Mouse (Mus musculus) spleen, adult 2 months (tissue): ENCODE data around the gene Fosl2. TPM values are rescaled to one million over a fixed set of nuclear protein-coding genes. Genes with fewer than 3 reads are reported as not detected.

Source experiments
- DNase-seq, 2 experiments: peaks; one replicate each; pipeline versions ENCODE4 v3.0.0 to v3.0.0-alpha.2; 2012 to 2021; ENCODE audit warnings: low spot score in 2 of 2, low read depth in 1 of 2
- H3K27ac ChIP-seq: fragments of 200-500 bp; 2 replicates; pipeline ENCODE4 v1.5.1; 2012; ENCODE audit warnings: low read length, inconsistent platforms; ENCODE audit not compliant: insufficient read depth
- H3K27me3 ChIP-seq: fragments of 200-500 bp; 2 replicates; pipeline ENCODE4 v1.6.1; 2012; ENCODE audit warnings: mild to moderate bottlenecking, moderate library complexity, low read length, inconsistent platforms; ENCODE audit not compliant: control insufficient read depth, insufficient read depth
- H3K36me3 ChIP-seq: fragments of 200-500 bp; 2 replicates; pipeline ENCODE4 v1.6.1; 2012; ENCODE audit warnings: mild to moderate bottlenecking, low read length, inconsistent platforms; ENCODE audit not compliant: control insufficient read depth, insufficient read depth
- H3K4me1 ChIP-seq: fragments of 200-500 bp; 2 replicates; pipeline ENCODE4 v1.6.1; 2011; ENCODE audit warnings: inconsistent platforms; ENCODE audit not compliant: control insufficient read depth, insufficient read depth, insufficient read length
- H3K4me3 ChIP-seq: fragments of 200-500 bp; 2 replicates; pipeline ENCODE4 v1.5.1; 2011; ENCODE audit warnings: mild to moderate bottlenecking, inconsistent platforms; ENCODE audit not compliant: insufficient read depth, insufficient read length; ENCODE audit errors: extremely low read depth
- CTCF ChIP-seq: fragments of 200-500 bp; IDR thresholded peaks from 2 replicates; pipeline ENCODE4 v1.5.1; 2011; ENCODE audit warnings: mild to moderate bottlenecking, inconsistent platforms; ENCODE audit not compliant: insufficient read depth, insufficient read length, insufficient replicate concordance; ENCODE audit errors: extremely low read depth
- POLR2A ChIP-seq: fragments of 200-500 bp; IDR thresholded peaks from 2 replicates; pipeline ENCODE4 v1.6.1; 2011; ENCODE audit warnings: low read depth, low read length, inconsistent platforms
- whole genome bisulfite sequencing: fragments of 180-500 bp; shearing (Covaris S2); methylation state at CpG from one replicate; pipeline ENCODE4 v1.1.7; 2018; 5-methylcytosine and 5-hydroxymethylcytosine counted together
- polyA plus RNA-seq: library from polyadenylated mRNA; depleted of rRNA; stranded (reverse); fragments of >200 nt; gene quantifications from 2 replicates; pipeline ENCODE4 v1.2.3, GENCODE M21; 2012; rRNA removed

The Fosl2 gene
- polyA plus RNA-seq, result 5.0 and 5.1 TPM in 2 replicates

DNA sequence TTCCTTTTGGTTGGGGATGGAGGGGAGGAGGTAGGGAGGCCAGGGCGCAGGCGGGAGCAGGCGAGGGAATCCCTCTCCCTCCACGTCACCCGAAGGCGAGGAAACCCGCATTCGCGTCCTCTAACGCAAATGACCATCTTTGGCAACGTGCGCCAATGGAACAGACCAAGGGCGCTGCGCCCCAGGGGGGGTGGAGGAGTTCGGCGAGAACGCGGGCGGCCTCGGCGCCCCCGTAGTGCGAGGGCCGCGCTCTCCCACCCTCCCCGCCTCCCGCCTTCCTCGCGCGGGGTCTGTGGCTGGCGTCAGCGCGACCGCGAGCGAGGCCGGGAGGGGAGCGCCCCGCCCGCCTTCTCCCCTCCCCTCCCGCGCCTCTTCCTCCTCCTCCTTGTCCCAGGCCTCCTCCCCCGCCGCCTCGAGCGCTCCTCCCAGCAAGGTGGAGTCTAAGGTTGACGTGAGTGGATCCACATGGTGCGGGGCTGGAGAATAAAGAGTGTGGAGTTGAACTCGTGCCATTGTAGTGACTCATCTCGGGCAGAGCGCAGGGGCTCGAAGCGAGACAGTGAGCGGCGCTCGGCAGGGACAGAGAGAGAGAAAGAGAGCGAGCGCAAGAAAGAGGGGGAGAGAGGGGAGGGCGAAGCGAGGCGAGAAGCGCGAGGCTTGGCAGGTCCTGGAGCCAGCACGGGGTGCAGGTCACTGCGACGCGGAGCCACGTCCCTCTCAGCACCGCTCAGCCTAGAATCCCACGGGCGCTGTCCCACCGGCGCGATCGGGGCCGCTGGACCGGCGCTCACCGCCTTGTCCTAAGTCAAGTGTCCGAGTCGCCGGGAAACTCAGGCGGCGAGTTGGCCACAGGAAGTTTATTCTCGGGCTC, at the start of gene Fosl2:
Fosl2 (plus strand) TSS at position 466 of the 871 bp plus-strand sequence.
- Histone ChIP-seq H3K27ac (peak within 1 kb of the TSS; percentile 87), H3K4me1 (peaks cover 9% of the 10 kb centered on the region), H3K4me3 (peak within 1 kb of the TSS; percentile 71), H3K27me3 (peaks cover 14% of the 10 kb centered on the region), H3K36me3 (no peaks in the 10 kb centered on the region)
- TF ChIP-seq POLR2A (no peak), CTCF (no peak)
- DNase-seq, result peak; percentile 73 to 77
- WGBS, result under 1% methylated on average over 82 of the region's 85 CpGs

DNA sequence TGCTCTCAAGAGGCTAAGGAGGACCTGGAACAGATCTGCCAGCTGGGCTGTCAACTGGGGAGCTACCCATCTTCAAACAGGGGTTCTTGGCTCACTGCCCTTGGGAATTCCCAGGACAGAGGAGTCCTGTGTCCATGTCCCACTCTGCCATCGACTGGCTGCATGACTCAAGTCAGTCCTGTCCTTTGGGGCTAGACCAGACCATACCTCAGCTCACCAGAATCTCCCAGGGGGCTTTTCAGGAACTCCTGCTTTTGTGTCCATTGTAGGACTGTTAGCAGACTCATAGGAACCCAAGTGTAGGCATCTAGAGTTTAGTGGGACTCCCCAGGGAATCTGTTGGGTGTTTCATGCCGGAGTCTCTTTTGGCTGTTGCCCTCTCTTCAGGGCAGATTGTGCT, 49.6 kb upstream of the Fosl2 start:
- H3K27ac ChIP-seq, result no peak overlapping the region

DNA sequence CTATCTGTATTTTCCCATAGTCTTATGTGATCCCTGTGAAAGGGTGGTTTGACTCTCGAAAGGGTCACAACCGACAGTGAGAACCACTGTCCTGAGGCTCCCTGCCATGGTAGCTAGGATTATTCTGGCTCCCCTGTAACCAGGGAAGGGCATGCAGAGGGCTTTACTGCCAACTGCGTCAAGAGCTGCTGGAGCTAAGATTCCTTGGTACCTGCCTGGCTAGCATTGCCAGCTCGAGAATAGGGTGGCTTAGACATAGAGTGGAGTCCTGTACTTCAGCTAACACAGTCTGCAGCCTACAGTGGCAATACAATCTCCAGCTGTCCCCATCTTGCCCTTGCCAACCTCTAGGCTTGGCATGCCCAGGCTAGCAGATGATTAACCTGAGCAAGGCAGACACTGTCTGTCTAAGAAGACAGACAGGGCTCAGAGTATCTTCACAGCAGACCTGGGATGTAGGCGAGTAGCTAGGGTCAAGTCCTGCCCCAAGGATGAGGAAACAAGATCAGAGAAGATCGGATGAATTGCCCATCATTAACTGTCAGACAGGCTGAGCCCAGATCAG, 49.0 kb upstream of the Fosl2 start:
- no peaks in the 10 kb centered on the region for H3K4me1 ChIP-seq
- peaks cover 2% of the 10 kb centered on the region; the same call in 1 of the 2 replicates for H3K36me3 ChIP-seq
- 93% methylated on average over 6 of the region's 6 CpGs for WGBS
- TF ChIP-seq CTCF, result no peak
- no peak for TF ChIP-seq POLR2A
- H3K27me3 ChIP-seq, result no peaks in the 10 kb centered on the region
- H3K4me3 ChIP-seq, result no peak overlapping the region
- H3K27ac ChIP-seq, result no peak overlapping the region
- DNase-seq, result no peak

More for the DNA sequence above, 49.6 kb upstream of the Fosl2 start:
- no peaks in the 10 kb centered on the region for H3K27me3 ChIP-seq
- 54% methylated on average over 2 of the region's 2 CpGs for WGBS
- TF ChIP-seq POLR2A (no peak), CTCF (no peak)
- no peaks in the 10 kb centered on the region for H3K4me1 ChIP-seq
- peaks cover 2% of the 10 kb centered on the region; the same call in 1 of the 2 replicates for H3K36me3 ChIP-seq
- H3K4me3 ChIP-seq, result no peak overlapping the region
- DNase-seq, result no peak

DNA sequence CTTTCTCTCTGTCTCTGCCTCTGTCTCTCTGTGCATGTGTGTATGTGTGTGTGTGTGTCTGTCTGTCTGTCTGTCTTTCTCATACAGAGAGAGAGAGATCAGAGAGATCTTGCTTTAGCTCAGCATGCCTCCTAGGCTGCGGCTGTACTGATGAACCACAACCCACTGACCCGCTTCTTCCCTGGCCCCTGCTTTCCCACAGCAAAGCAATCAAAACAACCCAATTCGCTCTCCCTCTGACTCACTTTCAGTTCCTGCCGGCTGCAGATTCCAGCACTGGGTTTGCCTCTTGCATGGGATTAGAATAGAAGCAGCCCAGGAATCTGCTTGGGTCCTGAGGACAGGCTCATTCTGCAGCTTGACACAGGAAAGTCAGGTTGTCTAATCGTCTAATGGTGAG, 46.1 kb upstream of the Fosl2 start:
- TF ChIP-seq POLR2A, result no peak
- no peak for TF ChIP-seq CTCF
- no peak overlapping the region for H3K4me3 ChIP-seq
- WGBS, result 58% methylated on average over 5 of the region's 5 CpGs

DNA sequence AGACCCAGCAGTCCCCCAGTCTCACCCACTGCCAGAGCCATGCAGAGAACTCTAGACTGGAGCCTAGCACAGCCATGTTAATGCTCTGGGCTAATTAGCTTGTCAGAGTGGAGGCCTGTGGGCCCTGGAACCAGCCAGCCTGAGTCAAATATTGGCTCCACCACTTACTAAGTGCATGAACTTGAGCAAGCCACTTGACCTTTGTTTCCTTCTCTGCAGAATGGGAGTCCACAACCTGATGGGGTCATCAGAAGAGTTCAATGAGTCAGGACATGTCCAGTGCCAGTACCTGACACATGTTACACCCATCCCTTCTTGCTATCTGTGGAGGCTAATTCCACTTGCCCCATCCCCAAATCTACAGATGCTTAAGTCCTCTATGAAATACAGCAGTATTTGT, 43.3 kb upstream of the Fosl2 start:
- H3K4me3 ChIP-seq, result no peak overlapping the region
- H3K4me1 ChIP-seq, result no peaks in the 10 kb centered on the region
- H3K36me3 ChIP-seq, result no peaks in the 10 kb centered on the region
- no peaks in the 10 kb centered on the region for H3K27me3 ChIP-seq
- DNase-seq, result no peak
- H3K27ac ChIP-seq, result no peak overlapping the region
- TF ChIP-seq CTCF, result no peak
- no peak for TF ChIP-seq POLR2A

More for the DNA sequence above, 46.1 kb upstream of the Fosl2 start:
- H3K36me3 ChIP-seq, result peaks cover 2% of the 10 kb centered on the region; the same call in 1 of the 2 replicates
- no peaks in the 10 kb centered on the region for H3K4me1 ChIP-seq
- H3K27me3 ChIP-seq, result no peaks in the 10 kb centered on the region
- DNase-seq, result no peak
- H3K27ac ChIP-seq, result no peak overlapping the region

DNA sequence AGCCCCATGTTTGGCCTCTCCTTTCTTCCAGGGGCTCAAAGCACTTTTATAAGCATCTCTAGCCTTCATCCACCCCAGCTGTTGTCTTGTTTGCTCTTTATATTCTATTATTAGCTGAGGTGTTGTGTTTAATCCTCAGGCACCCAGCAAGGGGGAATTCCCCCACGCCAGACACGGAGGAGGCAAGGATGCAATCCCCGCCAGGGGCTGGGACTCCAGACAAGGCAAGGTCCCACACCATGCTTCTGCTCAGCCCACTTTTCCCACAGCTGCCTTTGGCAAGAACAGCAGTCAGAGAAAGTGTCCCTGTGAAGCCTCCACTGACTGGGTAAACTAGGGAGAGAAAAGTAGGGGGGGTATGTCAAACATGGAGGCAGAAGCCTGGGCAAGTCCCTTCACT, 36.9 kb upstream of the Fosl2 start:
- no peaks in the 10 kb centered on the region for H3K27me3 ChIP-seq

DNA sequence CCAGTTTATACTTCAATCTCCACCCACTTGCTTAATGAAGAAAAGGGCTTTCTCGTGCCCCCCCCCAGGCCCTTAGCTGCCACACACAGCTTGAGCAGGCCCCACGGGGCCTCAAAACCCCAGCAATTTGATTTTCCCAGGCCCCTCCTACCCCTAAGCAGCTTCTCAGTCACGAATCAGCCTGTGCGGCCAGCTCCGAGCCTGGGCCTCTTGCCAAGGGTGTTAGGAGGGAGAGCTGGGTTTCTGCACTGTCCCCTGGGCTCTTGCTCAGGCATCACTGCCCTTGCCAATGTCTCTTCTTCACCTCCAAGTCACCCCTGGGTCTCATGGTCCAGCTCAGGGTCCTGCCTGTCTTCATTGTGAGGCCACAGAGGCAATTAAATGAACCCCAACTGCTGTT, 33.1 kb upstream of the Fosl2 start:
- H3K27me3 ChIP-seq, result no peaks in the 10 kb centered on the region
- H3K4me3 ChIP-seq, result no peak overlapping the region
- peaks cover 10% of the 10 kb centered on the region; the same call in 1 of the 2 replicates for H3K4me1 ChIP-seq
- H3K27ac ChIP-seq, result no peak overlapping the region
- TF ChIP-seq CTCF, result no peak
- TF ChIP-seq POLR2A, result no peak
- no peak for DNase-seq
- no peaks in the 10 kb centered on the region for H3K36me3 ChIP-seq
- 45% methylated on average over 5 of the region's 5 CpGs for WGBS

More for the DNA sequence above, 36.9 kb upstream of the Fosl2 start:
- TF ChIP-seq CTCF (no peak), POLR2A (no peak)
- H3K27ac ChIP-seq, result no peak overlapping the region
- no peak for DNase-seq
- 90% methylated on average over 3 of the region's 3 CpGs for WGBS
- H3K4me3 ChIP-seq, result no peak overlapping the region
- peaks cover 1% of the 10 kb centered on the region; the same call in 1 of the 2 replicates for H3K4me1 ChIP-seq
- no peaks in the 10 kb centered on the region for H3K36me3 ChIP-seq
